Mouse (Mus musculus) heart, postnatal 10 days (tissue): ENCODE results near the gene Olfr64. TPM values are rescaled to one million over a fixed set of nuclear protein-coding genes. Genes with fewer than 3 reads are reported as not detected.

Source experiments
- DNase-seq, 2 experiments: peaks; one replicate each; pipeline ENCODE4 v3.0.0; 2021
- intact Hi-C: fragments of 180-260 bp; cut with DNase I; formaldehyde crosslinking; loops from one replicate; pipeline ENCODE4 v1.15.1; 2025
- total RNA-seq, 2 experiments: library from RNA; stranded (reverse); gene quantifications; 2 replicates each; pipeline ENCODE4 v1.2.3; 2021

Gene Olfr64
- not detected for total RNA-seq

DNA sequence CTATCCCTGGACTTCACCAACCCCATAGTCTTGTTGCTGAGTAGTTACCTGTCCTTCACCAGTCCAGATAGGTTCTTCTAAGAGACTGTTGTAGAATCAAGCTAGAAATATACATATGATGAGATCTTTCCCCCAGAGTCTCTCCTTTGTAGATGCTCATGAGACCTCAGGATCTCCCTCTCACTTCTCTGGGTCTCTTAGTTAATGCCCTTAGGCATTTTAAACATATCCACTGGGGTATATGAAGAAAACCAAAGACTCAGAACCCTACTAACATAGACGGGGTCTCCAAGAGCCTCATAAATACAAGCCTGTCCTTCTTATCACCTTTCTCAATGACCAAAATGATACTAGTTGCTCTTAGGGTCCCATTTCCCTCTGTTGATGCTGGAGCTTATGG, at the start of gene Olfr64:
Olfr64 (minus strand) TSS at position 101 of the 400 bp plus-strand sequence.
- intact Hi-C loops, result no loop called here
- no peak for DNase-seq

DNA sequence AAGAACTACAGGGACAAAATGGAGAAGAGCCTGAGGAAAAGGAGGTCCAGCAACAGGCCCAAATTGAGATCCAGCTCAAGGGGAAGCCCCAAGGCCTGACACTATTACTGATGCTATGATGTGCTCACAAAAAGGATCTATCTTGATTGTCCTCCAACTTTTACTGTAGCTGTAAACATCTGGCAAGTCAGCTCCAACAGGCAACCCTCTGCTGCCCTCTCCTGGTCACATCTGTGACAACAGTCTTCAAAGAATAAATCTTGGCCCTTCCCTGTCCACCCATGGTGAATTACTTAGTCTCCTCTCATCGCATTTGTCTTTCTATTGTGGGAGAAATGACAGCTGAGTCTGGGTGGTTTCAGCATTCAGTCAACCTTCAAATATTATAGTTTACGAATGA, 48.4 kb upstream of the Olfr64 start:
- peak; percentile 42 to 55 for DNase-seq
- intact Hi-C loops, result loop anchor here (1.0 to 5.0 kb wide), 2 partner anchors 149 to 1435 kb away; no protein-coding TSS in a partner anchor

DNA sequence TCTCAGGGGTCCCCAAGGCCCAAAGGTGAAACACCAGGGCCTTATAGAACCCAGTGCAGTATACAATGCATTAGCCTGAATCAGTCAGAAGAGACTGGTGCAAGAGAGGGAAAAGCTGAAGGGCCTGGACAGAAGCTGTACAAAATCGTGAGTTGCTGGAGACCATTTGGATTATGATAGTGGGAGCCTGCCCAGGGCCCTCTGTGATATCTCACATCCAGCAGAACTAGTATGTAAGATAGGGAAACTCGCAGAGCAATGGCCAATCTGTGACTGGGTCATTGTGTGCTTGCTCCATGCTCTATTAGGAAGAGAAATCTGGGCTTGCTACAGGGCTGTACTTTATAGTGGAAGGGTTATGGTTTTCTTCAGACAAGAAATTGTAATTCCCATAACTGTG, 40.0 kb upstream of the Olfr64 start, which contains the start of gene Olfr632:
Olfr632 (plus strand) TSS at position 84 of the 400 bp plus-strand sequence.
- DNase-seq, result no peak
- intact Hi-C loops, result no loop called here

DNA sequence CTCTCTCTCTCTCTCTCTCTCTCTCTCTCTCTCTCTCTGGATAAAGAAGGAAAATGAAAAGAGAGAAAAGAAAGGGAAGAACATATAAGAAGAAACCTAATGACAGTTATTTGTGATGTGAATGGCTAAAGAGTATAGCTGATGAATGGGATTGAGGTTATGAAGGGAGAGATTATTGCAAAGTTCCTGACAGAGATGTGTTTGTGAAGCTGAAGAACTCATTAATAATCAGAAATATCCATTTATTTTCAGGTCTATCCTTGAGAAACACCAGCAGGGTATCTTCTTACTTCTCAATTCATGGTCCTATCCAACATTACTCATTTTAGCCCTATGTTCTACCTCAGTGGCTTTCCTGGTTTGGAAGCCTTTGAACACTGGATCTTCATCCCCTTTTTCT, 34.2 kb upstream of the Olfr64 start, which contains the start of gene Olfr631:
Olfr631 (plus strand) TSS at position 301 of the 400 bp plus-strand sequence.
- DNase-seq, result no peak
- intact Hi-C loops, result no loop called here

DNA sequence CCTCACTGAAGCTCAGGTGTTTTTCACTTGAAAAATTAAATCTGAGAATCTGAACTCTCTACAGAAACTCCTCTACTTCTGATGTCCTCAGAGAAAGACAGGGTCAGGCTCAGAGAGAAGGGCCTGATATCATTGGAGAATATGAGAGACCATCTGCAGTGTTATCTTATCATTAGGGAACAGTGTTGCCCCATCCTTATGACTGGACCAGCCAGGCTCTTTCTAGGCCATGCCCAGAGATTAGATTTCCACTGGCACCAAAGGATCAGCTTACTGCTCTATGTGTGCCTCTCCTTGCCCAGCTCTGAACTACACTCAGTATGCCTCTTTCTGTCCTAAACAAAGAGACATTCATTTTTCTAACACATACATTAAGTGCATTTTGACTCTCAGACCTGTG, 21.1 kb upstream of the Olfr64 start:
- intact Hi-C loops, result no loop called here
- no peak for DNase-seq

DNA sequence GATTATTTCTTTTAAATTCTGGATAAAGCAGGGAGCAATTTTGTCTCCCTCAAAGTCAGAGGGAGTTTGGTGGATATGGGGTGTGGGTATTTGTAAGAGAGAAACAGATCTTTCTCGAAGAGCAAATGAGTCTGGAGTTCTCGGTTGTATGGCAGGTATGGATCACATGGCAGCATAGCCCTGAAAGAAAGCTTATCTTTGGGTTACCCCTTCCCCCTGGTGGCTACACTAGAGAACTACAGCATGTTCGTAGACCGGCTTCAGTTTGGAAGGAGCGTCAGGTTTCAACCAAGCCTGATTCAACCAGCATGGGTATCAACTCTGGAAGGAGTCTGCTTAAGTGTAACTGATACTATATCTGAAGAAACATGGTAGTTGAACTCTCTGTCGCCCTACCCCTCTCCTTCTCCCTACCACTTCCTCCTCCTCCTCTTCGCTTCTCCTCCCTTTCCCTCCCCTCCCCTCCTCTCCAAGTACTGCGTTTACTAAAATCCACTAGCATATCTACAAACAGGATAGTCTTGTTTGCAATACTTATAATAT, 18.8 kb upstream of the Olfr64 start:
- intact Hi-C loops, result no loop called here

DNA sequence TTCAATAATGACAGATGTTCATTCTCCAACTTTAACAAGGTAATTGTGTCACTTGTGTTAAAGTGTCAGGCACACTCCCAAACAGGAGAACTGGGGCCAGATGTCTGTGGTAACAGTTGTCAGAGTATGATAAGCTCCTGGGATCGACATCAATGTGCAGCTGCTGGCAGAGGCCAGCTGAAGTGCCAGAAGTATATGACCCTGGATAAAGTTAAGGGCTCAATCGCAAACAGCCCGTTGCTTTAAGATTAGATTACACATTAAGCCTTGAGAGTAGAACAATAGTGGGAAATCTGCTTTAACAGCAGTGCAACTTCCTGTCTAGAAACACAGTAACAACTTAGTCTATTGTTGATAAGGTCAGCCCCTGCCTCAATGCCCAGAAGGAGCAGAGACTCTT, 15.8 kb upstream of the Olfr64 start:
- DNase-seq, result peak; percentile 3 to 22
- intact Hi-C loops, result no loop called here

More for the DNA sequence above, 18.8 kb upstream of the Olfr64 start:
- no peak for DNase-seq

DNA sequence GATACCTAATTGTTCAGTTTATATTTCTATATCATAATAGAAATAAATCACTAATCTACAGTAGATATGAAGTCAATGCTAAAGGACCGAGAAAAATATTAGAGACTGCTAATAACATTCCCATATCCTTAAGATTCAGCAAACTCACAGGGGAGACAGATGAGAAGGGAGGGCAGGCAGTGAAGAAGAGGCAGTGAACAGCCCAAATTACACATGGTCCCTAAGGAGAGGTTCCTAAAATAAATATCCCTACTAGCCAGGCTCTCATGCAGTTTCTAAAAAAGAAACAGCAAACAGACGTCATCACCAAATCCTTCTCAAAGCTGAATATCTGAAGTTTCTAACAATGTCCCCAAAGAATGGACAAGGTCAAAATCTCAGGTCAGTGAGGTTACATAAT, 8.9 kb upstream of the Olfr64 start, which contains the start of gene Olfr65:
Olfr65 (plus strand) TSS at position 301 of the 400 bp plus-strand sequence.
- intact Hi-C loops, result no loop called here
- DNase-seq, result no peak

DNA sequence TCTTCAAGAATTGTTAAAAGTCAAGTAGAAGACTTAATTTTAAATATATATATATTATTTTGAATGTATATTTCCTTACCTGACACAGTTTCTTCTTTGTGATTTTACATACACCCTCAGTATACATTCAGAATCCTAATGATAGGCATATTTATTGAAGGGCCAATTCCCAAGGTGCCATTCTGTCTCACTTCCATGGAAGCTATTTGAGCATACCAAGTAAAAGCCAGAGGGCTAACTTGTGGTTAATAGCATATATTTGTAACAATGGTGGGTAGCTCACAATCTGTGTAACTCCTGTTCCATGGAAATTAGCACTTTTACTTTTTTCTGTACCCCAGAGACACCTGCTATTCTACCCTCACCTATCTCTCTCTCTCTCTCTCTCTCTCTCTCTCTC, 8.1 kb downstream of the Olfr64 start, which contains the start of gene Olfr66:
Olfr66 (minus strand) TSS at position 101 of the 400 bp plus-strand sequence.
- intact Hi-C loops, result no loop called here
- no peak for DNase-seq

DNA sequence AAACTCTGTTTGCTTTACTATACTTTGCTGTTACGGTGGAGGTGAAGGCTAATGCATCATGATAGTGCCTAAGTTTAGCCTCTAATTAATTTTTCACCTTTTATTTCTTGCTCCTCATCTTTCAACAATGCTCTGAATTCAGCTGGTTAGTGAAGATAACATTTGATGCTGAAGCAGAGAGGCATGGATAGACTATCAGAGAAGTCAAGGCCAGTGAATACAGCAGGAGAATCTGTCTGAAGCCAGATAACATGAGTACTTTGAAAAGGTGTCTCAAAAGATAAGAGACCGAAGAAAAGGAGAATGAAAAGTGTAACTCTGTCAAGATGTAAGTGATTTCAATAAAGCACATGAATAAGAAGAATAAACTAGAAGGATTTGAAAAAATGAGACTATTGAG, 17.2 kb downstream of the Olfr64 start:
- DNase-seq, result no peak
- intact Hi-C loops, result no loop called here

DNA sequence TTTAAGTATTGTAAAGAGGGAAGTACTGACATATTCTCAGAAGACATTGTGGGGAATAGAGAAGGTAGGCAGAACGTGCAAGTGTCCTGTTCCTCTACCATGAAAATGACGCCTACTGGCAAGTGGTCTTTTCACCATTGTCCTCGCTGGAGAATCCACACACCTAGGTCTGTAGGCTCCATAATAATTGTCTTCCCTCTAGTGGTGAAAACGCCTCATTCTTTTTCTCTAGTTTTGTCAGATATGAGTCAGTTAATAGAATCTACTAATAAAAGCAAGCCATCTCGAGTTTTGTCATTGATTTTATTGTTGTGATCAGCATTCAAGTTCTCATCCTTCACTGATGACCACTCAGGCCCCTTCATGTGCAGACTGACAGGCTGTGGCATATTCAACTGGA, 19.8 kb downstream of the Olfr64 start:
- intact Hi-C loops, result loop anchor here (5.0 kb wide), 2 partner anchors 82 to 1367 kb away; partner anchors contain the start of gene Olfr67

DNA sequence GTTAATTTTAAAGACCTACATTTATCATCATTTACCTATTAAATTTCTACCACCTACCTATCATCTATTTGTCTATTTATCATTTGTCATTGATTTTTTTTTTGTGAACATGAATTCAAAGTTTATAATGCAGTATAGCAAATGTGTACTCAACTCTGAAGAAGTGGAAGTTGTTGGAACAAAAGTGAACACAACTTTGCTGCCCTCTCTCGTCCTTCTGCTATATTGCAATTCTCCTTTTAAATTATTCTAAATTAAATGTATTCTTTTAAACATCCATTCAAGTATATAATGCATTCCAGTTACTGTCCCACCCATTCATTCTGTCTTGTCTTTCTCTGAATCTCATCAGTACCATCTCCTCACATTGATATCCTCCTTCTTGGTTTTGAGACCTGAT, 21.2 kb downstream of the Olfr64 start:
- peak in 1 of 2 experiments; percentile 16 for DNase-seq
- intact Hi-C loops, result loop anchor here (5.0 kb wide), 2 partner anchors 81 to 1366 kb away; partner anchors contain the start of gene Olfr67

More for the DNA sequence above, 19.8 kb downstream of the Olfr64 start:
- no peak for DNase-seq

DNA sequence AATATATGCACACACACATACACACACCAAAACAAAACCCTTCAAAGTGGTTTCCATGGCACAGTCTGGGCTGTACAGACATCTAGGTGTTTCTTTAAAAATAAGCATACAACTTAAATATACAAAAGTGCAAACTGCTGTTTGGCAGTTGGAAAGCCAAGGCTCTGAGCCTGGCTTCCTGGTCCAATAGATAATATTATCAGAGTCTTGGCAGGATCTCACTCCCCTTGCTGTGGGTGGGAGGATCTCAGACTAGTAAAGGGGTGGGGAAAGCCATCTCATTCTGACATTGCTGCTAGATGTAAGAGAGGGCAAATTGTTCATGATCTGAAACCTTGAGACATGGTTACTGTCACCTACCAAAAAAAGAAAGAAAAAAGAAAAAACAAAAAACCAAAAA, 23.6 kb downstream of the Olfr64 start:
- no peak for DNase-seq
- intact Hi-C loops, result loop anchor here (5.0 kb wide), 2 partner anchors 78 to 1363 kb away; partner anchors contain the start of gene Olfr67

DNA sequence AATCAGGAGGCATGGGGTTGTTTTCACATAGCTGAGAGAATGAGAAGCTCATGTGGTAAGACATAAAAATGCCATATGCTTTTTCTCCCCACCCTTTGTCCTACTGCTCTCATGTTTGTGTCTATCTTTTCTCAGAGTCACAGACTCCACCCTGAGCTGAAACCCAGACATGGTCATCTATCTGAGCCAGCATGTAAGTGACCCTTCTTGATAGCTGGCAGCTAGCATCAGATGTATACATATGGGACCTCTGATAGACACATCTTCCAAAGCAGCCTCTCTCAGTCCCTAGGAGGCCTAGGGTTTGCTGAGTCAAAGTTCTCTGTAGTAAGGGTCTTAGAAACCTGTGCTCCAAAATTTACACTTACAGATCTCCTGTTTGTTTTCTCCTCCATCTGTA, 28.6 kb downstream of the Olfr64 start:
- DNase-seq, result no peak
- intact Hi-C loops, result no loop called here

DNA sequence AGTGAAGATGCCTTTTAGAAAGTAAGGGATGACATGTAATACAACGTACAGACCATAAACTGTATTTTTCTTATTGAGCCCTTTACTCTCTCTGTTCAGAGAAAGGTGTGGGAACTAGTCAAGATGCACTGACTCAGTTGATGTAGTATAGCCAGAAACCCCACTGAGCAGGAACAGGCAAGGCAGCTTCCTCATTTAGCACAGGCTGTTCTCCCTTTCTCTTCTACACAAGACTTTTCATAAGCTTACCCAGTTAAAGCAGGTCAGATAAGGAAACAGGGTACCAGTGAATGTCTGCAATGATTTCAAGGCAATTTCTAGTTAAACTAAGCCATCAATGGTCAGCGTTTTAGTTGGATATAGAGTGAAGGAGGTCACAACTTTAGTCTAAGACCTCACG, 32.8 kb downstream of the Olfr64 start:
- intact Hi-C loops, result no loop called here
- DNase-seq, result no peak

DNA sequence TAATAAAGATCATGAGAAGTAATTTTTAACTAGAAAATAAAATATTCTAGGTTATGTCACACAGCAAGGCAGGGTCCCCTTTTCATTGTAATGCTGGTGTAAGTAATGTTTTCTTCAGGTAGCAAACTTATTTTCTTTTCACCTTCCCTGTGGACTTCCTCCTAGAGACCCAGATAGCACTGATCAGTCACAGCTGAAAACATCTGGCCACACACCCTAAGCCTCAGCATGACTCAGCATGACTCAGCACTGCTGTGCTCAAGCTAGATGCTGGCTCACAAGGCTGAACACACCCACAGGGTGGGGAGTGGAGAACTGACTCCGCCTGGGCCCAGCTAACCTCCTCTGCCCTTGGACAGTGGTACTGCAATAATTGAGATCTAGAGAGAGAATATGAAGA, 33.4 kb downstream of the Olfr64 start:
- peak; percentile 41 to 50 for DNase-seq
- intact Hi-C loops, result no loop called here

DNA sequence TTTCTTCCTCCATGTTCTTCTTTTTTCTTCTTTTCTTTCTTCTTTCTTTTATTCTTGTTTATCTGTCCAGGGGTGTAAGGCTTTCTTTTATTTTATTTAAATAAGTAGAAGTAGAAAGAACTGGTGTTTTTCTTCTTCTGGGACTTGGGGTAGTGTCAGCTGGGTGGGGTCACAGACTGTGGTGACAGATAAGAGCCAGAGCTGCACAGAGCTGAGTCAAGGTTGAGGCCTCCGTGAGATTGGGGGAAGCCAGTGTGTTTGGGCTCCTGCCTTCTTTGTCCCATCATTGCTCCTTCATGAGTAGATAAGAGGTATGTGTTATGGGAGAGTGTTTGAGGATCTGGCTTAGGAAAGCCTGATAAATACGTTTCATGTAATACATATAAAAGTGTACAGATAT, 35.2 kb downstream of the Olfr64 start:
- peak in 1 of 2 experiments; percentile 1 for DNase-seq
- intact Hi-C loops, result no loop called here

DNA sequence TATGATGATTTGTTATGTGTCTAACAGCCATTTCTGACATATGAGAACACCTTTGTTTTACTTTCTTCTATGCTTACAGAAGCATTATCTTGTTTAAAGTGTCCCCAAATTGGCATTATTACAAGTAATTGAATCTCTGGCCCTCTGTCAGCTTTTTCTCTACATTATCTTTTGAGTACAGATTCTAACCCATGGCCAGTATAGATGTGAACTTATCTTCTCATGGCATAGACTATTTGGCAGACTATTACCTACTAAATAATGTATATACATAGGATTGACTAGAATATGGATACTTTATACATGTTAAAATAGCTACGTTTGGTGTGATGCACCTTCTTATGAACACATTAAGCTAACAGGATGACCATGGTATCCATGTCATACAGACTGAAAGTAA, 39.6 kb downstream of the Olfr64 start:
- intact Hi-C loops, result no loop called here
- DNase-seq, result no peak

DNA sequence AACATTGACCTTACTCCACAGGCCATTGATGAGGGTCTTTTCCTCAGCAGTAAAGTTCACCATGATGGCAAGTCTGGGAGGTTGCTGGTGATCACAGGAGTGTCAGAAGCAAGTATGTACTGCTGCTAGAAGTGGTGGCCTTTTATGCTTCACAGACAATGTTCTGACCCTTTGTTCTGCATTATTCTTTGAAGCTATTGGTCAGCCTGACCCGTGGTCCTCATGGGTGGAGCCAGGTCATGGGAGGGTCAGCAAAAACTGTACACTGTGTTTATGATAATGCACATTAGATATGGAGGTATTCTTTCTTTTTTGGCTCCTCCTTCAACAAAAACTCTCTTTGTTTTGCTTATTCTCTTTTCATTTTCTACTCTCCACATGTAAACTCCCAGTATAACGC, 41.2 kb downstream of the Olfr64 start, which contains the start of gene Hbb-y:
Hbb-y (minus strand) TSS at position 127 of the 400 bp plus-strand sequence.
- DNase-seq, result no peak
- intact Hi-C loops, result no loop called here

DNA sequence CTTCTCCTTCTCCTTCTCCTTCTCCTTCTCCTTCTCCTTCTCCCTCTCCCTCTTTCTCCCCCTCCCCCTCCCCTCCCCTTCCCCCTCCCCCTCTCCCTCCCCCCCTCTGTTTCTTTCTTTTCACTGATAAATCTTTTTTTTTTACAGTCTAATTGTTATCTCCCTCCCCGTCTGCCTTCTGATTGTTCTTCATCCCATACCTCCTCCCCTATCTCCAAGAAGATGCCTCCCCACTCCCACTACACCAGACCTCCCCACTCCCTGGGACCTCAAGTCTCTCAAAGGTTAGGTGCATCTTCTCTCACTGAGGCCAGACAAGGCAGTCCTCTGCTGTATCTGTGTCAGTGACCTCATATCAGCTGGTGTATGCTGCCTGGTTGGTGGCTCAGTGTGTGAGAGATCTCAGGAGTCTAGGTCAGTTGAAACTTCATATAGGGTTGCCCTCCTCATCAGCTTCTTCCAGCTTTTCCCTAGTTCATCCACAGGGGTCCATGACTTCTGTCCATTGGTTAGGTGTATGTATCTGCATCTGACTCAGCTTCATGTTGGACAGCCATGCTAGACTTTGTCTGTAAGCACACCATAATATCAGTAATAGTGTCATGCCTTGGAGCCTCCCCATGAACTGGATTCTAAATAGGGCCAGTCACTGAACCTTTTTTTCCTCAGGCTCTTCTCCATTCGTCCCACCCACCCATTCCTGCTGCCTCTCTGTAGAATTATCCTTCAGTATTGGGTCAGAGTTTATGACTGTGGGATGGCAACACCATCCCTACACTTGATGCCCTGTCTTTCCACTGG, 49.6 kb downstream of the Olfr64 start:
- no peak for DNase-seq
- intact Hi-C loops, result no loop called here

DNA sequence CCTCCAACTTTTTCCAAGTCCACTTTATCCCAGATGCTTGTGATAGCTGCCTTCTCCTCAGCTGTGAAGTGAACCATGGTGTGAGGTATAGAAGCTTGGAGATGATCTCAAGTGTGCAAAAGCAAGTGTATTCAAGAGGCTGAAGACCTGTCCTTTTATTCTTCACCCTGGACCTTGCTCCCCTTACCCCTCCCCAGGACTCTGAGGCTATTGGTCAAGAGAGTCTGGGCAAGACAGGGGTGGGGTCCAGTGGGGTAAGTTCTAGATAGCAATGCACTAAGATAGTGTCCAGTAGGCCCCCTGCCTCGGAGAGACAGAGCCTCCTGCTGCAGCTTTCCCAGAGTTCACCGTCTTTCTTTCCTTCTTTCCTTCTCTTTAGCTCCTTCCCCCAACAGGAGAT, 51.3 kb downstream of the Olfr64 start, which contains the start of gene Hbb-bh1:
Hbb-bh1 (minus strand) TSS at position 131 of the 400 bp plus-strand sequence.
- DNase-seq, result no peak
- intact Hi-C loops, result no loop called here
